Mouse (Mus musculus): Measurements from ENCODE around the gene Adora2b.

- TF ChIP-seq POLR2A (IDR thresholded peaks at IDR 0.05; ENCODE audit: low read depth, low read length) = no peak
- TF ChIP-seq CTCF (IDR thresholded peaks at IDR 0.05; ENCODE audit: extremely low read depth, insufficient read depth, insufficient read length, insufficient replicate concordance) = no peak
Observed at GRCm38 (mm10) chr11:62223416-62223815, 25.4 kb upstream of the Adora2b start.

All from spleen, adult 2 months (tissue).